Mouse (Mus musculus) splenic B cell, adult 2 months (primary cell): ENCODE measurements at regions not wholly inside any gene's neighbourhood (a gene's known extent, or its start where the extent isn't known, plus 50 kb on each side); places are given as distances from the start of the nearest gene placed in this dataset.

Source experiments
- DNase-seq: peaks from one replicate; pipeline ENCODE4 v3.0.0-alpha.2; 2011; ENCODE audit warnings: low read depth, low spot score
- H3K27me3 ChIP-seq: 2 replicates; pipeline ENCODE4 v1.6.1; 2012; ENCODE audit warnings: mild to moderate bottlenecking, low read length, moderate library complexity, mixed read lengths; ENCODE audit not compliant: control insufficient read depth, poor library complexity, insufficient read depth, severe bottlenecking
- H3K36me3 ChIP-seq: 2 replicates; pipeline ENCODE4 v1.6.1; 2012; ENCODE audit warnings: mild to moderate bottlenecking, low read length, moderate library complexity, mixed read lengths; ENCODE audit not compliant: control insufficient read depth, poor library complexity, insufficient read depth, severe bottlenecking

DNA sequence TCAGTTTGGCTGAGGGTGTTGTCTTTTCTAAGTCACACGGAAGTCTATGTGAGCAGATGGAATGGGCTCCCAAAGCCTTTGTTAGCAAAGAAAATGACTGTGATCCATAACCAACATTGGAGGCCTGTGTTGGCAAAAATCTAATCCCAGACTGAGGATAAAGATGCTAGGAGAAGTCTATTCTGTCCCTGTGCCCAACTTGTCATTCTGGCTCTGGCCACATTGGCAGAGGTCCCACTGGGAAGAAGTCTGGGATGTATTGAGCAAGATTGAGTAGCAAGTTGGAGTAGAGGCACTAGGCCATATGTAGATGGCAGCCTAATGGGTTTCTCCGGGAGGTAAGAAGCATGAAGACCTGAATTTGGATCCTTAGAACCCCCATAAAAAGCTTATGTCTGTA lies 54.1 kb downstream of the Nog start:
- no peaks in the 10 kb centered on the region for H3K36me3 ChIP-seq
- no peak for DNase-seq
- H3K27me3 ChIP-seq, result no peaks in the 10 kb centered on the region

DNA sequence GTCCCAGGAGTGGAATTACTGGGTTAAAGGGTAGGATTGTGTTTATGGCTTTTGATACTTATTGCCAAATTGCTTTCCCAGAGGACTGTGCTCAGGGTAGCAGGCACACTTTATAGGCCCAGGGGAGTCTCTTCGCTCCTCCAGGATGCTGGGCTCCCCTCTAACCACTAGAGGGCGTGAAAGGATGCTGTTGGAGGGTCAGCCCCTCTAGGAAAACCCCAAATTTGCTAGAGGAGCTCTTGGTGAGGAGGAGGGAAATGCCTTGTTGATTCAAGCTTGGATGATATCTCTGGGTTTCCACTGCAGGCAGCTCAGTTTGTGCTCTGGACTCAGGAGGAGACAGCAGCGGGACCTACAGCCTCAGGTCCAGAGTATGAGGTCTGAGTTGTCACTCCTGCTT lies 58.8 kb downstream of the Nog start:
- Histone ChIP-seq H3K36me3 (no peaks in the 10 kb centered on the region), H3K27me3 (no peaks in the 10 kb centered on the region)
- DNase-seq, result no peak

DNA sequence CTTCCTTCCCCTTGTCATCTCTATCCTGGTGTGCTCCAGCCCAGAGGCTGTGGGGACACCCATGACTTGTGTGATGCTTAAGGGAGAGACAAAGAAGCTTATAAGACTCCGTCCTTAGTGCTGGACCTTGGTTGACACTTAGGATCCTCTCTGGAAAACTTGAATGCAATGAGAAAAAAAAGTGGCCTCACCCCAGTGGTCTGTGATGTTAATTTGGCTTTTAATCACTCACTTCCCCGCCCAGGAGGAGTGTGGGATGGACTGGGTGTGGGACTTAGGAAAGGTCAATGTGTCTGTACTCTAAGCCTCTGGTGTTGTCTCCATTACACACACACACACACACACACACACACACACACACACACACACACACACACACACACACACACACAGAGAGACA lies 60.0 kb downstream of the Nog start:
- H3K36me3 ChIP-seq, result no peaks in the 10 kb centered on the region
- H3K27me3 ChIP-seq, result no peaks in the 10 kb centered on the region
- DNase-seq, result no peak

DNA sequence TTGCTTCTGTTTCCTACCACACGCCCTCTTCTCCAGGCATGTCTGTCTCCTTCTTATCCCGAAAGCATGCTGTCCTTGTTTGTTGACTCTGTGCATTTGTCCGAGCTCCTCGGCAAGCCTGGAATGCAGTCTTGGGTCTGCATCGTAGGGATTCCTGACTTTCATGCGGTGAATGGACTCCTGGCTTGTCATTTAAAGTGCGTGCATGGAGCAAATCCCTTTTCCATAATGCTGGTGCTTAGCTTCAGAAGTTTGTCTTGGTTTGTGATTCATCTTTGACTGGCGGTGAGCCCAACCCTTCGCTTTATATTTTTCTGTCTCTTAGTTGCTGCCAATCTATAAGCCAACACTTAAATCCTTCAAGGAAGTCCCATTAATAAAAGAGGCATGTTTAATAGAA lies 62.2 kb downstream of the Nog start:
- no peak for DNase-seq
- Histone ChIP-seq H3K36me3 (no peaks in the 10 kb centered on the region), H3K27me3 (no peaks in the 10 kb centered on the region)

DNA sequence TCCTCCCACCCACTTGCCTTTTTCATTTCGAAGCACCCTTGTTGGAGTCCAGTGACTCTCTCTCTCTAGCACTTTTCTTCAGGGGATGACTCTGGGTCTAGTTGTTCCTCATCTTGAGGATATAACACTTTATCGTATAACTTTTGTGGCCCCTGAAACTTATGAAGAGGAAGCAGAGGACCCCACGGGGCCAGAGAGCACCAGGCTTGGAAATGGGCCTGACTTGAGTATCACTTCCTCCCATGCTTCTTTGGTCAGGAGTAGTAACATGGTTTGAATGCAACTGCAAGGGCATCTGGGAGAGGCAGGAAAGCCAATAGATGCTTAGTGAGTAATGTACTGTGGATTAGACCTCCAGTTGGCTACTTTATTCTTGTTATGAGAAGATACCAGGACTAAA lies 65.2 kb downstream of the Nog start:
- no peak for DNase-seq
- Histone ChIP-seq H3K27me3 (no peaks in the 10 kb centered on the region), H3K36me3 (no peaks in the 10 kb centered on the region)

DNA sequence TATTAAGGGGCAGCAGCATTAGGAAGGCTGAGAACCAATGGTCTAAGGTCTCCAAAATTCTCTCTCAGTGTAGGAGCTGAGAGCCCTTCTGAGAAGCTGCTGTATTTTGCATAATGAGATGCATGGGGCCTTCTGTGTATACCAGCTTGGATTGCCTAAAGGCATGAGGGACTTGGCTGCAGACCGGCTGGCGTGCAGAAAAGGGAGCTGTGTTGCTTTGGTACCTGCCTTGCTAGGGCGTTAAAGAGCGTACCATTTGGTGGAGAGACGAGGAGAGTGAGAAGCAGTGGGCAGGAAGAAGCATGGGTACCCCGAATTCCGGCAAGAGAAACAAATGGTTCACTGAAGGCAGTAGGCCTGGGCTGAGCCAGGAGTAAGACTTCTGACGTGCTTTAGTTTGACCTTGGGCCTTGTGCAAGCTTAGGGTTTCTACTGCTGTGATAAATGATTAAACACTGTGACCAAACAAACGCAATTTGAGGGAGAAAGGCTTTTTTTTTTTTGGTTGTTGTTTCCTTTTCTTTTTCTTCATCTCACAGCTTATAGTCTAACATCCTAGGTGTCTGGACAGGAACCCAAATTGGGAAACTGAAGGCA lies 69.2 kb downstream of the Nog start:
- Histone ChIP-seq H3K36me3 (no peaks in the 10 kb centered on the region), H3K27me3 (no peaks in the 10 kb centered on the region)
- no peak for DNase-seq

DNA sequence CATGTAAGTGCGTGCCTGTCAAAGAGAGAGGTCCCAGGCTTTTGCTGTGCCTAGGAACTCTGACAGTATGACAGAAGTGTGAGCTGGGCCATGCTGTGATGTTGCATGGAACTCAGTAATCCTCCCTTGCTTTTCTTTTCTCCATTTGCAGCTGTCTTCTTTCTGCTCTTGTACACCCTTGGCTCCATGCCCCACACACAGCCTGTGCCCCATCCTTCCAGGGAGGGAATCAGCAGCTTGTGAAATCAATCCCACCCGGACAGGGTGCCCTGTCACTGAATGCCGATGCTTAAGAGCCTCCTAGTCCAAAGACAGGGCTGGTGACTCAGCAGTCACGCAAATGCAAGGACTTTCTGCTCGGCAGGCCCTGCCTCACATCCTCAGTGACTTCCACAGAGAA lies 72.4 kb downstream of the Nog start:
- no peaks in the 10 kb centered on the region for H3K36me3 ChIP-seq
- no peaks in the 10 kb centered on the region for H3K27me3 ChIP-seq
- no peak for DNase-seq

DNA sequence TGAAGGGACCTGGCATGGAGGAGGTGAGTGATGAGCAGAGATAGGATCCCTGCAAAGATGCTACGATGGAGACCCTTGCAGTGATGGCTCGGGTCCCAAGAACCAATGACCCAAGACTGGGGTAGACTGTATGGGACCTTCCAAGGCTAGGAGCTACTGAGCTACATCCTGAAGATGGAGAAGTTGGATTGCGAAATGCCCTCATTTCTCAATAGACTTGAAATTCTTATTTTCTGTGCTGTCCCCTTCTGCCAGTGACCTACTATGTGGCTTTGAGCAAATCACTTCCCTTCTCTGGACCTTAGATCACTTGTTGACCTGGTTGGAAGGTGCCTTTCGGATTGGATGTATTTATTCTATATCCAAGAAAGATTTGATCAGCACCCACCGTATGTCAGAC lies 88.9 kb downstream of the Nog start:
- no peaks in the 10 kb centered on the region; the same call in none of the 2 replicates for H3K27me3 ChIP-seq
- DNase-seq, result no peak
- no peaks in the 10 kb centered on the region for H3K36me3 ChIP-seq

DNA sequence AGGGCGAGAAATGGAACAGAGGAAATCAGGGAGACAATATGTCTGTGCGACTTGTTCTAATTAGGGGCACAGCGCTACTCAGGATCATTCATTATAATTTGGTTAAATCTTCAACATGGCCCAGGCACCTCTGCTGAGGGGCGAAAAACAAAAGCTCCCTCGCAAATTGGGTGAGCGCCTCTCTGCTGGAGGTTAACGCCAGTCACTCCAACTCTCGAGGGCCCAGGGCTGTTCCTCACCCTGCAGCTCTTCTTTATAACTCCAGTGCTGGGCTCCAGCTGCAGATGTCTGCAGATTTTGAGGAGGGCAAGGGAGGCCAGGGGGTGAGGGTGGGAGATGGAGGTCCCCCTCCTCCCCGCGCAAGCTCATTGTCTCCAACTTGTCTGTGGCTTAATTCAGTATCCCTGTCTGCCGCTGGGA lies 92.6 kb downstream of the Nog start:
- no peaks in the 10 kb centered on the region; the same call in 1 of the 2 replicates for H3K27me3 ChIP-seq
- H3K36me3 ChIP-seq, result no peaks in the 10 kb centered on the region
- no peak for DNase-seq

DNA sequence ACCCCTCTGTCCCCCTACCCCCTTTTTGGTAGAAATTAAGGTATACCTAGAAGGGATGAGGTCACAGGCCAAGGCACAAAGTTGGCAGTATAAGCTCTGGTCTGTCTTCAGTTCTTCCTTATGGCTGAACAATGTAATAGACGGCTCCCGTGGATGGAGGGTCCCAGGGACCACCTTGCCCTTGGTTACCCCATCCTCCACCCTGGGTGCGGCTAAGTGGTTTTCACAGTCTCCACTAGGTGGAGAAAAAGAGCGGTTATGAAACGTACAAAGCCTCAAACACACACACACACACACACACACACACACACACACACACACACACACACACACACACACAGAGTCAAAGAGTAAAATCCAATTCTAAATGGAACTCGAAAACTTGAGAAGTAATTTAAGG lies 93.1 kb downstream of the Nog start:
- no peaks in the 10 kb centered on the region; the same call in 1 of the 2 replicates for H3K27me3 ChIP-seq
- DNase-seq, result no peak
- H3K36me3 ChIP-seq, result no peaks in the 10 kb centered on the region

DNA sequence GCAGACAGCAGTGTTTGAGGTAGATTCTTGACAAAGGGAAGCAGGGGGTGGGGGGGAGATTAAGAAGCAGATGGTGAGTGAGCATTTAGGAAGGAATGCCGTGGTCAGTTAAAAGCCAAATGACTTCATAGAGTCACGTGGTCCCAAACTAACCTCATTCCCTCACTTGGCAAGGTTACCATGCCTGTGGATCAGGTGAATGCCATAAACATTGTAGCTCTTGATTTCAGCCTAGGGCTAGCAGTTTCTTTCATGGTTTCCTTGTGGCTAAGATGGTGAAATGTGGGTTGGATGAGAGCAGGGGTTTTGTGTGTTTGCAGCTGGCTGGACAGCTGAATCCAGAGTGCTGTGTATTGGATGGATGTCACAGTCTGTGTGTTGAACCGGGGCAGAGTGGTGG lies 95.3 kb downstream of the Nog start:
- H3K27me3 ChIP-seq, result no peaks in the 10 kb centered on the region
- no peak for DNase-seq
- no peaks in the 10 kb centered on the region for H3K36me3 ChIP-seq

DNA sequence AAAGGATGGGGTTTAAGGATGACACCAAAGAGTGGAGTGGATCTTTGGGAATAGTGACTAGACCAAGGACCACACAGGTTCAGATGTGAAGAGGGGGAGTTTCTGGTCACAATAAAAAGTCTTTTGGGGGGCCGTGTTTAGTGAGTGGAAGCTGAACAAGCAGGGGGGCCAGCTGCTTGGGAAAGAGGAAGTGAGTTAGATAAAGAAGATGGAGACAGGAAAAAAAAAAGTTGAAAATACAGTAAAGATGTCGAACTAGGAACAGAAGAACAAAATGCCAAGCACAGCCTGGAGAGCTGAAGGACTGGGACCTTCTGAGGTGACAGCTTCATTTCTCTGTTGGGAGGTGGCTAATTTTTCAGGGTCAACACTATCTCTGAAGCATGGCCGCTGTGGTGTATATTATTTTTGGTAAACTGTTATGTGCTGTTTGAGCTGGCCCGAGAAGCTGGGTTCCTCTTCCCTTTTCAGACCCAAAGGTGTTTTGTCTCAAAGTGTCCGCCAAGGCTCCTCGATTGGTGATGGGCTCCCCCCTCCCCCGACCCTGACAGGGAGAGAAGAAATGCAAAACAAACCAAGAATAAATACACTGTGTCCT lies 97.1 kb downstream of the Nog start:
- Histone ChIP-seq H3K27me3 (no peaks in the 10 kb centered on the region), H3K36me3 (no peaks in the 10 kb centered on the region)
- no peak for DNase-seq

DNA sequence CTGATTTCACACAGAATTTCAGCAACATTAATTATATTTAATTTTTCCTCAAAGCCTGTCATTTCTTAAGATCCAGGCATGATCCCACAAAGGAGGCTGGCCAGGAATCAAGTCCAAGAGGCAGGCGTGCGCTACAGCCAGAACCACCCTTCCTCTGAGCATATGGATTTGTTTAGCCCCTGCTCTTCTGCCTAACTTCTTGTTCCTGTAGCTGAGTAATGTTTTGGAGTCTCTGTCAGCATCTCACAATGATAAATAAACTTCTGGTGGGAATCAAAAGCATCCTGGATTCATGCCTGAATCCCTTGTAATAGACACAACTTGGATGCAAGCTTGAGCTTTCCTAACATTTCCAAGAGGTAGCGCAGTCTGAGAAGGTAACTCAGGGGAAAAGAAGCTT lies 101.7 kb downstream of the Nog start:
- Histone ChIP-seq H3K27me3 (no peaks in the 10 kb centered on the region), H3K36me3 (no peaks in the 10 kb centered on the region)
- no peak for DNase-seq

DNA sequence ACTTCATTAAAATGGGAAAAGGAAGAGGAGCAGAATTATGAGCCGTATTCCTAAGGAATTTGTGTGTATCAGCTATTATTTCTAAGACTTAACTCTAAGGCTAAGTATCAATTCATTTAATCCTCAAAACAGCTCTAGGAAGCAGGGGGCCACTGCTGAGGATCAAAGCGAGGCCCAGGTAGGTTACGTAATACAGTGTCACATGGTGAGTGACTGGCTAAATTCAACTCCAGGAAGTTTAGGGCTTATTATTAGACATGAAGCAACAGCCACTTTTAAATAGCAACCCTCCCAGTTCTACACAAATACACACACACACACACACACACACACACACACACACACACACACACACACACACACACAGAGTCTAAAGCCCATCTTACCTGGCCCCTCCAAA lies 109.3 kb downstream of the Nog start:
- Histone ChIP-seq H3K27me3 (no peaks in the 10 kb centered on the region), H3K36me3 (no peaks in the 10 kb centered on the region)
- no peak for DNase-seq

DNA sequence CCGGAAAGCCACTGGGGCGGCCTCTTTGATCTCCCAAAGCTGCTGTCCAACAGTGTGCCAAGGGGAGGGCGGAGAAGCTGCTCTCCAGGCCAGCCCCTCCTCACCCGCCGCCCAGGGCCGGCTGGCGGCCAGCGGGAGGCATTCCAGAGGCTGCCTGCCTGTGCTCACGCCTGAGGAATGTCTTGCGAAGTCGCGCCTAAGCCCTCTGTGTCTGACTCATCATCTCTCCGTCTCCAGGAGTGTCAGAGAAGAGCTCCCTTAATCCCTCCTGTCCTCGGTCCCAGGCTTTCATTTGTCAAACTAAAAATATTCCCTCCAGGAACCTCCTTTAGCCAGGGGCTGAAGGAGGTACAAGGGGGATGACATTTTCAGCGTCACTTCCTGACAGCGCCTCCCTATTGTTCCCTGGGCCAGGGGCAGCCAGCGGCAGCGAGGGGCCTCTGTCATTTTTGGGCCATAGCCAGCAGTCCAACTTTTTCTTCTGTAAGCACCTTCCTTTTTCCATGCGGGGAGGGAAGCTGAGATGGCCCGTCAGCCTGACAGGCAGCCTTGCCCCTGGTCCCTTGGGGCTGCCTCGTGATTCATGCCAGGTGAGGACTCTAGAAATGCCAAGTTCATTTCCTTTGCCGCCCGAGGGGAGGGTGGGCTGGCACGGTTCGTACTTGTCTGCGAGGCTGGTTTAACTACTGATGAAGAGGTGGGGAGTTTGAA lies 113.4 kb downstream of the Gm525 start:
- Histone ChIP-seq H3K36me3 (no peaks in the 10 kb centered on the region), H3K27me3 (no peaks in the 10 kb centered on the region)
- DNase-seq, result no peak
